Mouse (Mus musculus): ENCODE data around the gene Tbc1d10c. TPM values are rescaled to one million over a fixed set of nuclear protein-coding genes. Genes with fewer than 3 reads are reported as not detected.

Tbc1d10c gene
- total and polyA plus RNA-seq, 3 experiments = 43.5 to 58.5 (median 46.3) TPM

- dilution Hi-C loops (cut with MboI; ENCODE audit: extremely low pct_ligation_motif_present, extremely low pct_unique_long_range_greater_than_20kb, low sequenced_read_pairs) (no loop called here), in situ Hi-C loops (cut with MboI; ENCODE audit: low pct_ligation_motif_present, low pct_unique_long_range_greater_than_20kb, low sequenced_read_pairs) (no loop called here)
- Histone ChIP-seq H3K36me3 (replicated peaks in 1 of 2; ENCODE audit: control insufficient read depth in 1 of 2, insufficient read depth in 1 of 2, low read length in 1 of 2) (no peaks in the 10 kb centered on the region), H3K4me2 (ENCODE audit: insufficient read depth, low read depth, poor library complexity, severe bottlenecking) (no peak overlapping the region), H3K79me2 (replicated peaks; ENCODE audit: control insufficient read depth, extremely low read depth, insufficient read depth, poor library complexity, severe bottlenecking) (no peaks in the 10 kb centered on the region), H3K9ac (ENCODE audit: insufficient read depth, low read depth) (no peak overlapping the region), H3K27me3 (replicated peaks) (peaks cover 18% of the 10 kb centered on the region), H3K27ac (ENCODE audit: insufficient read depth, low read depth) (no peak overlapping the region), H3K4me3 (replicated peaks in 1 of 3; ENCODE audit: low read depth in 2 of 3, low read length in 2 of 3, poor library complexity in 1 of 3) (no peak overlapping the region), H3K9me3 (replicated peaks; ENCODE audit: low read length) (no peaks in the 10 kb centered on the region), H3K4me1 (ENCODE audit: control insufficient read depth in 1 of 2, insufficient read depth in 2 of 2) (peaks cover 16 to 38% of the 10 kb centered on the region in 2 experiments)
- TF ChIP-seq GABPA (IDR thresholded peaks at IDR 0.05; ENCODE audit: insufficient replicate concordance, low read depth, low read length) = no peak
- no peak for TF ChIP-seq HCFC1 (IDR thresholded peaks at IDR 0.05; ENCODE audit: low read depth, low read length)
- TF ChIP-seq ZC3H11A (IDR thresholded peaks at IDR 0.05; ENCODE audit: low read depth, low read length) = peak; percentile 86
- TF ChIP-seq PAX5 (IDR thresholded peaks at IDR 0.05; ENCODE audit: low read length) = no peak
- no peak for TF ChIP-seq USF1 (IDR thresholded peaks at IDR 0.05; ENCODE audit: low read depth, low read length)
- no peak for TF ChIP-seq POLR2AphosphoS2 (IDR thresholded peaks at IDR 0.05; ENCODE audit: low read depth, low read length)
- no peak for TF ChIP-seq JUND (conservative IDR thresholded peaks at IDR 0.05; ENCODE audit: low read depth, low read length)
- 0 out of 2 replicates have a peak, but pooled peaks have one; percentile 44 for TF ChIP-seq MYC (IDR thresholded peaks at IDR 0.05; ENCODE audit: low read depth, low read length)
- TF ChIP-seq IRF4 (IDR thresholded peaks at IDR 0.05; ENCODE audit: low read depth, low read length) = peak; percentile 56; the same call in 1 of the 2 replicates
- TF ChIP-seq ETS1 (conservative IDR thresholded peaks at IDR 0.05; ENCODE audit: low read depth, low read length) = no peak
- TF ChIP-seq KAT2A (IDR thresholded peaks at IDR 0.05; ENCODE audit: insufficient replicate concordance, low read length) = no peak
- TF ChIP-seq SMC3 (IDR thresholded peaks at IDR 0.05; ENCODE audit: low read depth, low read length) = peak; percentile 97
- TF ChIP-seq RAD21 (IDR thresholded peaks at IDR 0.05; ENCODE audit: low read depth, low read length) = no peak; the same call in none of the 2 replicates
- no peak for TF ChIP-seq ZMIZ1 (IDR thresholded peaks at IDR 0.05; ENCODE audit: low read depth, low read length)
- TF ChIP-seq RCOR1 (conservative IDR thresholded peaks at IDR 0.05; ENCODE audit: low read depth, low read length) = no peak; the same call in 1 of the 2 replicates
- 0 out of 2 replicates have a peak, but pooled peaks have one; percentile 37 for TF ChIP-seq MXI1 (IDR thresholded peaks at IDR 0.05; ENCODE audit: low read depth, low read length)
- no peak for TF ChIP-seq UBTF (IDR thresholded peaks at IDR 0.05; ENCODE audit: low read depth, low read length)
- TF ChIP-seq CTCF (conservative IDR thresholded peaks at IDR 0.05 in 1 of 2, IDR thresholded peaks at IDR 0.05 in 1 of 2; ENCODE audit: low read depth in 2 of 2, low read length in 2 of 2) = peak; percentile 76 to 97
- TF ChIP-seq ELF1 (IDR thresholded peaks at IDR 0.05; ENCODE audit: low read depth, low read length) = no peak
- peak; percentile 47; the same call in 1 of the 2 replicates for TF ChIP-seq MAZ (IDR thresholded peaks at IDR 0.05; ENCODE audit: low read depth, low read length)
- no peak for TF ChIP-seq MAFK (IDR thresholded peaks at IDR 0.05; ENCODE audit: insufficient replicate concordance, low read length)
- TF ChIP-seq SIN3A (IDR thresholded peaks at IDR 0.05; ENCODE audit: low read length) = no peak
- TF ChIP-seq CHD1 (IDR thresholded peaks at IDR 0.05; ENCODE audit: low read depth, low read length) = no peak
- TF ChIP-seq NELFE (IDR thresholded peaks at IDR 0.05; ENCODE audit: low read depth, low read length) = peak; percentile 51; the same call in 1 of the 2 replicates
- TF ChIP-seq ZKSCAN1 (IDR thresholded peaks at IDR 0.05; ENCODE audit: borderline replicate concordance, low read depth, low read length) = no peak
- TF ChIP-seq MEF2A (IDR thresholded peaks at IDR 0.05; ENCODE audit: borderline replicate concordance, low read depth, low read length) = peak; percentile 46; the same call in 1 of the 2 replicates
- no peak for TF ChIP-seq CHD2 (IDR thresholded peaks at IDR 0.05; ENCODE audit: low read length)
- TF ChIP-seq POLR2A (IDR thresholded peaks at IDR 0.05; ENCODE audit: low read depth, low read length) = no peak
- TF ChIP-seq TCF12 (IDR thresholded peaks at IDR 0.05; ENCODE audit: low read depth, low read length) = peak; percentile 35; the same call in 1 of the 2 replicates
- TF ChIP-seq BHLHE40 (IDR thresholded peaks at IDR 0.05; ENCODE audit: low read depth, low read length) = no peak
- no peak for TF ChIP-seq E2F4 (IDR thresholded peaks at IDR 0.05; ENCODE audit: insufficient replicate concordance, low read depth, low read length)
- no peak for TF ChIP-seq MAX (IDR thresholded peaks at IDR 0.05; ENCODE audit: low read length)
- no peak for TF ChIP-seq EP300 (IDR thresholded peaks at IDR 0.05; ENCODE audit: low read length)
- no peak for TF ChIP-seq ZNF384 (IDR thresholded peaks at IDR 0.05; ENCODE audit: low read depth, low read length)
- TF ChIP-seq TBP (conservative IDR thresholded peaks at IDR 0.05; ENCODE audit: low read depth, low read length) = no peak
- no peak for TF ChIP-seq USF2 (conservative IDR thresholded peaks at IDR 0.05; ENCODE audit: low read depth, low read length)
- peak; percentile 26; the same call in 1 of the 2 replicates for TF ChIP-seq NRF1 (IDR thresholded peaks at IDR 0.05; ENCODE audit: low read depth, low read length)
- no peak for TF ChIP-seq JUN (IDR thresholded peaks at IDR 0.05; ENCODE audit: insufficient read depth, low read depth, low read length)
- DNase-seq (ENCODE audit: extremely low read depth) = peak; percentile 67
Observed at GRCm38 (mm10) chr19:4206971-4207370, 15.9 kb upstream of the Tbc1d10c start.
